Mouse (Mus musculus) bone marrow macrophage, adult 2 months (primary cell): ENCODE measurements at regions not wholly inside any gene's neighbourhood (a gene's known extent, or its start where the extent isn't known, plus 50 kb on each side); places are given as distances from the start of the nearest gene placed in this dataset.

Experiments
- CTCF ChIP-seq: IDR thresholded peaks from 2 replicates; pipeline ENCODE4 v1.5.1; 2012; ENCODE audit warnings: low read depth, mild to moderate bottlenecking, low read length, moderate library complexity
- POLR2A ChIP-seq: IDR thresholded peaks from 2 replicates; pipeline ENCODE4 v1.6.1; 2012; ENCODE audit warnings: mild to moderate bottlenecking, low read depth, low read length, borderline replicate concordance

GRCm38 (mm10) chr15:61259047-61259446 lies 336.2 kb upstream of the A1bg start:
- TF ChIP-seq CTCF (no peak), POLR2A (no peak)
